Mouse (Mus musculus) brain, adult 2 months (tissue): Measurements from ENCODE around the gene Cacnb3.
A peak's percentile ranks its signal among the peaks of the same experiment; 100 is the strongest.

ENCODE experiments used
- DNase-seq: peaks from one replicate; pipeline ENCODE4 v3.0.0; 2011; ENCODE audit warnings: low read depth, low spot score

Cacnb3 gene

DNA sequence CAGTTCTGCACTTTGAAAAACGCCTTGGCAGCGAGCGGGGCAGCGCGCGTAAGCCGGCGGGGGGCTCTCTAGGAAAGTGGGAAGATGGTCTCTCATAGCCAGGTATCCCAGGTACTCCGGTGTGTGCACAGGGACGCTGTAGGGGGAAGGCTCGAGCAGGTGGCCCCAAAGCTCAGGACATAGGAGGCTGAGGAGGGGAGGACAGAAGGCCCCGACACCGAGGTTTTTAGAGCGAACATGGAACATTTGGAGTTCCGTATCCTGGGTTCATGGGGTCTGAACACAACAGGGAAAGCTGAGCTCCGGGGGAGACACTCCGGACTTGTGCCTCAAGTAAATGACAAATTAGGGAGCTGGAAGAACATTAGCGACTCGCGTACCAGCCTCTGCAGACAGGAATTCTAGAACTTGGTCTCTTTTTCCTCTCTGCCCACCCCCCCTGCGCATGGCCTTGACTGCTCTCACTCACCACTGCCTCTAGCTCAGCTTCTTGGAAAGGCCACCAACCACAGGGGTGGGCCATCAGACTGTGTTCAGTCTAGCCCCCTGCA, 4.7 kb downstream of the Cacnb3 start:
- DNase-seq = peak; percentile 49

DNA sequence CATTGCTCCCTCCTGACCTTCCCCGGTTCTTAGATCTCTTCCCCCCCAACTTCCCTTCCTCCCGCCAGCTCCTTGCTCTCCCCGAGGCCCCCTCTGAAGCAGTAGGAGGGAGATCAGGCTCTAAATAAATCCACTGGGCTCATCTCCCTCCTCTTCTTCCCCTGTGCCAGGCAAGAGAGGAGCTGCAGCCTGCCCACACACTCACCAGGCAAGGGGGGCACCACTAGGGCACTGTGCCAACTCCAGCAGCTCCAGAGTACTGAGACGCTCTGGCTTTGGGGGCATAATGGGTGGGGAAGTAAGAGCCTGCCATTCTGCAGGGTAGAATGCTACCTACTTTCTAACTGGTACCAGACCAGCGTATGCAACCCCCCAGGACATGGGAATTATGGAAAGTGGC, 5.9 kb downstream of the Cacnb3 start:
- peak; percentile 87 for DNase-seq

GRCm38 (mm10) chr15:98637155-98637554, 6.5 kb downstream of the Cacnb3 start:
- no peak for DNase-seq

GRCm38 (mm10) chr15:98640157-98640556, 9.5 kb downstream of the Cacnb3 start:
- DNase-seq = peak; percentile 58

DNA sequence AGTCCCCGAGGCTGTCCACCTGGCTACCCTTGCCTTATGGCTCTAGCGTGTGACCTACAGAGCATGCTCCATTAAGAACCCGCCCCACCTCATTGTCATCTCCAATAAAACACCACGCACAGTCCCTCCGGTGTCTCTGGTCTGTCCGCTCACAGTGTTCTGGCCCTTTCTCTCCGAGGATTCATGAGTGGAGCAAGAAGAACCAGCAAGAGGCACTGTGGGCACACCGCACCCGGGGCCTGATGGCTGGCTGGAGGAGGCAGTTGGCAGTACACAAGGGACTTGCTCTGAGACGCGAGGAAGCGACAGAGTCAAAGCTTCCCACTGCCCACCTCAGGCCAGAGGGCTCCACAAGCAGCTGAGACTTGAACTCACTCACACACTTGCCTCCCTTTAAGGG, 13.8 kb downstream of the Cacnb3 start:
- no peak for DNase-seq

GRCm38 (mm10) chr15:98645057-98646026, 14.7 kb downstream of the Cacnb3 start:
- DNase-seq = no peak

DNA sequence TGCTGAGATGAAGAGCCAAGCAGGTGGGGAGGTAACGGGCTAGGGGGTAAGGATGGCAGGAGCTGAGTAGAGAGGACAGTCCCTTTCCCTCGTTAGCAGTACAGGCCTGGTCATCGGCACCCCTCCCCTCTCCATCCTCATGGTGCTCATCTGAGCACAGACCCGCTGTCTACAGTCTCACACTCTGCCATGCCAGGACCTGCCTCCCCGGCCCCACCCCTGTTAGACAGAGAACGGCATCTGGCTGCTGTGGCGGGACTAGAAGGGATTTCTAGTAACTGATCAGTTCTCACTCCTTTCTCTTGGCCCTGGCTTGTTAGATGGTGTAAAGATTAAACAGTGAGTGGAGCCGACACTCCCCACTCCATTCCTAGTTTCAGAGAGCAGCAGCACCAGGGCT, 16.1 kb downstream of the Cacnb3 start:
- no peak for DNase-seq

- peak; percentile 64 for DNase-seq
These were observed 16.7 kb downstream of the Cacnb3 start for GRCm38 (mm10) chr15:98647308-98647707.

DNA sequence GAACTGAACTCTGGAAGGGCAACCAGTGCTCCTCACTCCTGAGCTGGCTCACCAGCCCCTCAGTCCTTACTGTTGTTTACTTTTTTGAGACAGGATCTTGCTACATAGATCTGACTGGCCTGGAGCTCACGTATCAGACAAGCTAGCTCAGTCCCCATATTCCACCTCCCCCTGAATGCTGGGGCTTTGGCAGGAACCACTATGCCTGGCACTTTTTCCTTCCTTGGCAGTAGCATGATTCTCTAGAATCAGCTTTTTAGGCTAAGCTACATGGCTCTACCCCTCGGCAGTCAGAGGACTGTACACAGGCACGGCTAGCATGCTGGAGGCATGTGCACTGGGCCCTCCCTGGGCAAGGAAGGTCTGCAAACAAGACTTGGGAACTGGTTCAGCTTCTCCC, 17.4 kb downstream of the Cacnb3 start:
- peak; percentile 73 for DNase-seq

DNA sequence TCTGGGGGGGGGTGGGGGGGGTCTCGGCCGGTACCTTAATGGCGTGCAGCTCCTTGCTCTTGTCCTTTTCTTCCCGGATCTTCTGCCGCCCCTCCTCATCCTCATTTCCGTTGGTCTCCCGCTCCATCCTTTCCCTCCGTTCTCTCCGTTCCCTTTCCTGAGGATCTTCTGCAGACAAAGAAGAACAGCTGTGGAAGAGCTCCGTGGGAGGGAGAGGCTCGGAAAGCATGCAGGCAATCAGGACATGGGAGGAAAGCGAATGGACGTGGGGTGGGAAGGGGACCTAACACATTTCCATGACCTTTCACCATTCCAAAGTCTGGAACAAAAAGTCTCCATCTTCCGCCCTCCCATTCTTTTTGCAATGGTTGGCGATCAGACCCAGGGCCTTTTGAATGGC, 20.8 kb downstream of the Cacnb3 start:
- DNase-seq = peak; percentile 56

GRCm38 (mm10) chr15:98652174-98652573, 21.5 kb downstream of the Cacnb3 start:
- no peak for DNase-seq

DNA sequence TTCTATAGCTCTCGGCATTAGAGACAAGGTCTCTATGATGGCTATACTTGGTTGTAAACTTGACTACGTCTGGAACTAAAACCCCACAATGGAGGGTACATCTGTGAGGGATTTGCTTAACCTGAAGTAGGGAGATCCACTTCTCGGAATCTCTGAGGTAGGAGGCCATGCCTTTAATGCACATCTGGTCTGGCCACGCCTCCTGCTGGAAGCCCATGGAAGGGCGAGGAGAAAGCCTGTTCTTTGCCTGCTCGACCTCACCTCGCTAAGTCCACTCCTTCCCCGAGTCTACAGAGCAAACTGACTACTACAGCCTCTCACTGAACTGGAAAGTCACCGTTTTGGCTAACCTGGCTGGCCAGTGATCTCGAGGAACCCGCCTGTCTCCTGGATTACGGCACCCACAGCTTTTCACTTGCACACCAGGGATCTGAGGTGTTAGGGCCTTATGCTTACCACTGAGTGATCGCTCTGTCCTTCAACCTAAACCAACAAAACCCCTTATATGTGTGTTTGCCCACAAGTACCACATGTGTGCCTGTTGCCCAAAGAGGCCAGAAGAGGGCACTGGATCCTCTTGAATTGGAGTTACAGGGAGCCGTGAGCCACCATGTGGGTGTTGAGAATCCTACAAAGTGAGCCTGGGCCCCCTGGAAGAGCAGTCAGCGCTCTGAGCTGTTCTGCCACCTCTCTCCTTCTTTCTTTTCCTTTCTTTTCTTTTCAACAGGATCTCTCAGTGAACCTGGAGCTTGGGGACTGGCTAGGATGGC, 26.5 kb downstream of the Cacnb3 start:
- no peak for DNase-seq

- DNase-seq = peak; percentile 50
These were observed 31.5 kb downstream of the Cacnb3 start for GRCm38 (mm10) chr15:98662198-98662566.

- peak; percentile 99 for DNase-seq
These were observed 32.2 kb downstream of the Cacnb3 start, which contains the start of gene Ddx23 for GRCm38 (mm10) chr15:98662567-98663545. Gene Ddx23 (minus strand): TSS chr15:98662894.

- DNase-seq = peak; percentile 75
These were observed 33.6 kb downstream of the Cacnb3 start for GRCm38 (mm10) chr15:98664042-98664907.

- DNase-seq = peak; percentile 70
These were observed 42.0 kb downstream of the Cacnb3 start for GRCm38 (mm10) chr15:98672592-98672991.

DNA sequence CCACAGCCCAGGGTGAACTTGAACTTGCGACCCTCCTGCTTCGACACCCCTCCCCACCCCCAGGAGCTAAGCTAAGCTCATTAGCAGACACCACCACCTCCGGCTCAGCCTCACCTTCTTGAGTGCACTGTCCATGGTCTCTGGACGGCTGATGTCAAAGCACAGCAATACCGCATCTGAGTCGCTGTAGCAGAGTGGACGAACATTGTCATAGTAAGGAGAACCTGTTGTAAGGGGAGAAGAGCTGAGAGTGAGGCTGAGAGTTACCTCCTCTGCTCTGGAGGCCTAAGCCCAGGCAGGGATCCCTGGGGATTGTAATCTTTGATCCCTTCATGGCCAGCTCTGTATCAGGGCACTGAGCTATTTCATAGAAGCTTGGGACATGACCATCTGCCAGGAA, 43.1 kb downstream of the Cacnb3 start:
- no peak for DNase-seq

DNA sequence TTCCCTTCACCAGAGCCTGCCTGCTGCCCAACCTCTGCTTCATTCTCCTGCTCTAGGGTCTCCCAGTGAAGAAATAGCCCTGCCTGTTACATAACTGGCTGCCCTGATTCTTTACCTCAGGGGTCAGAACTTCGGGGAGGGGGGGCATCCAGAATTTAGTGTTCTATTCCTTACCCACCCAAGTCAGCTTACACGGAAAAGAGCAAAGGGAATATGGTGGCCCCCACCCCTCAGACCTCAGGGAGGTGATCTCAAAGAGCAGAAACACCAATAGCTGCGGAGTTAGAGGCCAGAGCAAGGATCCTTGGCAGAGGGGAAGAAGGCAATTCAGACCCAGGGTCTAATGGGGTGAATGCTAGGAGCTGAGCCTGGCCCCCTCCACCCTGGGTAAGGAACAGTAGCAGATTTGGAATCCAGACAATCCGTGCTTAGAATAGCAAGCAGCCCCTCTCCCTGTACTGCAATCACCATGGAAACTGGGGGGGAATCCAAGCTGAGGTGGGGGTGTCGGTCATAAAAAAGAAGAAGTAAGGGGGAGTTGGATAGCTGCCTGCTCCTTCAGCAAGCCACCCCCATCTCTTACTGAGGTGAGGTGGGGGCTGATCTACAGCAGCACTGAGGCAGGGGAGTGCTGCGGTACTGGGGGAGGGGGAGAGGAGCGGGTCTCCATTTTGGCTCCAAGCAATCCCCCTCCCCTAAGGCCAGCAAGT, 43.8 kb downstream of the Cacnb3 start:
- peak; percentile 61 for DNase-seq

- DNase-seq = peak; percentile 41
These were observed 44.4 kb downstream of the Cacnb3 start for GRCm38 (mm10) chr15:98674994-98675545.
